Mouse (Mus musculus): Measurements from ENCODE around the gene Mtrf1.
"Not testable (repeated sequence)": the region's sequence is repeated elsewhere in the genome, so short reads cannot be mapped to it uniquely, and the experiment has no call there.

Mtrf1 gene

GRCm38 (mm10) chr14:79397321-79398122 lies at the start of gene Mtrf1:
Gene Mtrf1, plus strand, starts transcription at chr14:79397772.
- DNase-seq (ENCODE audit: low spot score) = peak; percentile 71

GRCm38 (mm10) chr14:79358055-79358454 lies 39.5 kb upstream of the Mtrf1 start:
- DNase-seq (ENCODE audit: low spot score) = no peak

GRCm38 (mm10) chr14:79377041-79377440 lies 20.5 kb upstream of the Mtrf1 start:
- no peak for DNase-seq (ENCODE audit: low spot score)

- no peak for DNase-seq (ENCODE audit: low spot score)
Observed at GRCm38 (mm10) chr14:79383120-79383519, 14.5 kb upstream of the Mtrf1 start.

- no peak for DNase-seq (ENCODE audit: low spot score)
Observed at GRCm38 (mm10) chr14:79388304-79388703, 9.3 kb upstream of the Mtrf1 start.

- DNase-seq (ENCODE audit: low spot score) = peak; percentile 51
Observed at GRCm38 (mm10) chr14:79389438-79390264, 7.9 kb upstream of the Mtrf1 start.

GRCm38 (mm10) chr14:79390265-79390926 lies 7.2 kb upstream of the Mtrf1 start, which contains the start of gene Naa16:
Gene Naa16, minus strand, starts transcription at chr14:79390778.
- DNase-seq (ENCODE audit: low spot score) = peak; percentile 92

- DNase-seq (ENCODE audit: low spot score) = no peak
Observed at GRCm38 (mm10) chr14:79393289-79393688, 4.3 kb upstream of the Mtrf1 start.

- DNase-seq (ENCODE audit: low spot score) = peak; percentile 63
Observed at GRCm38 (mm10) chr14:79394564-79394963, 3.0 kb upstream of the Mtrf1 start.

GRCm38 (mm10) chr14:79407641-79408040 lies 10.1 kb downstream of the Mtrf1 start:
- DNase-seq (ENCODE audit: low spot score) = no peak

GRCm38 (mm10) chr14:79409278-79409830 lies 11.8 kb downstream of the Mtrf1 start:
- DNase-seq (ENCODE audit: low spot score) = no peak

- DNase-seq (ENCODE audit: low spot score) = no peak
Observed at GRCm38 (mm10) chr14:79410662-79411061, 13.1 kb downstream of the Mtrf1 start.

GRCm38 (mm10) chr14:79413121-79413520 lies 15.5 kb downstream of the Mtrf1 start:
- DNase-seq (ENCODE audit: low spot score) = no peak

GRCm38 (mm10) chr14:79420083-79420685 lies 22.6 kb downstream of the Mtrf1 start:
- no peak for DNase-seq (ENCODE audit: low spot score)

- peak; percentile 62 for DNase-seq (ENCODE audit: low spot score)
Observed at GRCm38 (mm10) chr14:79425979-79426729, 28.6 kb downstream of the Mtrf1 start, which contains the start of gene Kbtbd7. Gene Kbtbd7, plus strand, starts transcription at chr14:79426511.

- DNase-seq (ENCODE audit: low spot score) = not testable (repeated sequence)
Observed at GRCm38 (mm10) chr14:79426730-79427365, 29.3 kb downstream of the Mtrf1 start.

- DNase-seq (ENCODE audit: low spot score) = no peak
Observed at GRCm38 (mm10) chr14:79434068-79434467, 36.5 kb downstream of the Mtrf1 start.

- DNase-seq (ENCODE audit: low spot score) = peak; percentile 39
Observed at GRCm38 (mm10) chr14:79440655-79441054, 43.1 kb downstream of the Mtrf1 start.

GRCm38 (mm10) chr14:79441441-79441840 lies 43.9 kb downstream of the Mtrf1 start:
- DNase-seq (ENCODE audit: low spot score) = no peak

GRCm38 (mm10) chr14:79444601-79445000 lies 47.0 kb downstream of the Mtrf1 start:
- no peak for DNase-seq (ENCODE audit: low spot score)
